Mouse (Mus musculus): ENCODE data around the gene Itga6. TPM values are rescaled to one million over a fixed set of nuclear protein-coding genes. Genes with fewer than 3 reads are reported as not detected.

Gene Itga6
- polyA plus RNA-seq, 1 experiment from 2014 or later = 93.7 TPM

DNA sequence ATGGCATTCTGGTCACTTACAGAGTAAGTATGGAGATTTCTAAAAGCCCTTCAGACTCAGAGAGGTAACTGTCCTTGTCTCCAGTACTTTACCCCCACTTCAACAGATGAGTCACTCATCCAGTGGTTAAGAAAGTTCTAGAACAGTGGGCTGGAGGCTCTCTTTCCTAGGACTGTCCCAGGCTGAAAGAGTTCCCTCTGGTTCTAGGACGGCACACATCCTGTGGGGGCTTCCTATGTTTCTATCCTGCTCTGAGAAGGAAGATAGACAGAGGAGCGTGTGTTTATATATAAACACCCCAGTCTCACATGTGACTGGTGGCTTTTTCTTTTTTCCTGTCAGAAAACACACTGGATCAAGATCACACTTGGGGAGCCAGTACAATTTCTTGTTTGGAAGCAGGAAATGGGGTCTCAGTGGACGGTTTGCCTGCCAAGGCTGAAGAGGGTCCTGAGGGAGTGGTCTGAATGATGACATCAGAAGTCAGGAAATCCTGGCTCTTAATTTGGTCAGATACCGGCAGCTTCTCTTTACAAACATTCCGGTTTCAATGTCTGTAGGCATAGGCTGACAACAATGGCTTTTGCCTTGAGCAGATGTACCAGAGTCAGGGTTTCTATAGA, 34.0 kb downstream of the Itga6 start:
- H3K4me1 ChIP-seq = peaks cover 9% of the 10 kb centered on the region
- 43% methylated on average over 5 of the region's 5 CpGs for WGBS
- peaks cover 6% of the 10 kb centered on the region; the same call in 1 of the 2 replicates for H3K27me3 ChIP-seq (ENCODE audit: insufficient read depth, poor library complexity, severe bottlenecking)
- H3K4me3 ChIP-seq = no peak overlapping the region
- H3K27ac ChIP-seq = peak overlapping the region; percentile 56; the same call in 1 of the 2 replicates
- H3K9me3 ChIP-seq = no peaks in the 10 kb centered on the region
- no peaks in the 10 kb centered on the region for H3K36me3 ChIP-seq
- no peak for DNase-seq (ENCODE audit: low spot score)

- DNase-seq (ENCODE audit: low spot score) = no peak
- Histone ChIP-seq H3K27me3 (ENCODE audit: insufficient read depth, poor library complexity, severe bottlenecking) (peaks cover 6% of the 10 kb centered on the region; the same call in 1 of the 2 replicates), H3K27ac (peak overlapping the region; percentile 56), H3K9me3 (no peaks in the 10 kb centered on the region), H3K4me3 (no peak overlapping the region), H3K4me1 (peaks cover 9% of the 10 kb centered on the region), H3K36me3 (no peaks in the 10 kb centered on the region)
- 58% methylated on average over 6 of the region's 6 CpGs for WGBS
Observed at GRCm38 (mm10) chr2:71780016-71780415, 34.6 kb downstream of the Itga6 start.

- H3K27me3 ChIP-seq (ENCODE audit: insufficient read depth, poor library complexity, severe bottlenecking) = no peaks in the 10 kb centered on the region; the same call in none of the 2 replicates
- H3K9me3 ChIP-seq = no peaks in the 10 kb centered on the region
- no peak overlapping the region for H3K4me3 ChIP-seq
- WGBS = 77% methylated on average over 3 of the region's 3 CpGs
- H3K36me3 ChIP-seq = 0 out of 2 replicates have a peak, but pooled peaks cover 2% of the 10 kb centered on the region
- no peak for DNase-seq (ENCODE audit: low spot score)
- H3K4me1 ChIP-seq = peaks cover 29% of the 10 kb centered on the region
- no peak overlapping the region for H3K27ac ChIP-seq
Observed at GRCm38 (mm10) chr2:71785260-71785659, 39.8 kb downstream of the Itga6 start.

- Histone ChIP-seq H3K4me1 (peaks cover 36% of the 10 kb centered on the region), H3K4me3 (no peak overlapping the region; the same call in 1 of the 2 replicates), H3K9me3 (no peaks in the 10 kb centered on the region), H3K27me3 (ENCODE audit: insufficient read depth, poor library complexity, severe bottlenecking) (no peaks in the 10 kb centered on the region; the same call in none of the 2 replicates), H3K36me3 (peaks cover 9% of the 10 kb centered on the region; the same call in 1 of the 2 replicates), H3K27ac (no peak overlapping the region)
- 26% methylated on average over 5 of the region's 5 CpGs for WGBS
- DNase-seq (ENCODE audit: low spot score) = no peak
Observed at GRCm38 (mm10) chr2:71786060-71786459, 40.6 kb downstream of the Itga6 start.

DNA sequence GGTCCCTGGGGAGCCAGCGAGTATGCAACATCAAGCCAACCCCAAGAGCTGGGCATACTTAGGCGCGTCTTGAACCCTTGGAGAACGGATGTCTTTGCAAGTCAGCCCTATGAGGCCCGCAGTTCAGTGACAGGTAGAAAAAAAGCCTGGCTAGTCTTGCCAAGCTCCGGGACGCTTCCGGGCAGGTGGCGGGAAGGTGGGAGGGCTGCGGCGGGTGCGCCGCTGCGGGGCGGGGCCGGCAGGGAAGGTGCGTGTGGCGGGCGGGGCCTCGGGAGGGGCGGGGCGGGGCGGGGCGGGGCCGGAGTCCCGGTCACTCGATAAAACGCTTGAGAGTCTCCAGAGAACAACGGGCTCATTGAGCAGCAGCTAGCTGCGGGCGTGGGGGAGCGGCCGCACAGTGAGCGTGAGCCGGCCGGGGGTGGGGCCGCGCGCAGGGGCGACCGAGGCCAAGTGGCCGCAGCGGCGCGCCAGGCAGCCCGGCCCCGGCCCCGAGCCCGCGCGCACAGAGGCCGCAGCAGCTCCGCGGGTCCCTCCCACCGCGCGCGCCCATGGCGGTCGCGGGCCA, 41.3 kb downstream of the Itga6 start:
- peak; percentile 92 for DNase-seq (ENCODE audit: low spot score)
- under 1% methylated on average over 61 of the region's 61 CpGs for WGBS
- H3K4me3 ChIP-seq = peak overlapping the region; percentile 91
- no peaks in the 10 kb centered on the region for H3K9me3 ChIP-seq
- no peaks in the 10 kb centered on the region; the same call in none of the 2 replicates for H3K27me3 ChIP-seq (ENCODE audit: insufficient read depth, poor library complexity, severe bottlenecking)
- H3K27ac ChIP-seq = peak overlapping the region; percentile 95
- H3K4me1 ChIP-seq = peaks cover 34% of the 10 kb centered on the region
- peaks cover 9% of the 10 kb centered on the region; the same call in 1 of the 2 replicates for H3K36me3 ChIP-seq

DNA sequence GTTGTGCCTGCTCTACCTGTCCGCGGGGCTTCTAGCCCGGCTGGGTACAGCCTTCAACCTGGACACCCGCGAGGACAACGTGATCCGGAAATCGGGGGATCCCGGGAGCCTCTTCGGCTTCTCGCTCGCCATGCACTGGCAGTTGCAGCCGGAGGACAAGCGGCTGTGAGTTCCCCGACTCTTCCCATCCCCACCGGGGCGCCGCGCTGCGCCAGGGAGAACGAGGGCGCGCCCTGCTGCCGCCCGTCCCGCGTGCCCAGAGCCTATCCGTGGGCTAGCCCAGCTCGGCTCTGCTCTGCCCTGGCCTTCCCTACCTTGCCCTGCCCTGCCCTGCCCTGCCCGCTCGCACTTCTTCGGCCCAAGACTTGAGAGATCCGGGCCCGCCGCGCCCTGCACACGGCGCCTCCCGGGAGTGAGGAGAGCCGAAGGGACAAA, 41.8 kb downstream of the Itga6 start:
- H3K9me3 ChIP-seq = no peaks in the 10 kb centered on the region
- peak; percentile 81 for DNase-seq (ENCODE audit: low spot score)
- H3K27ac ChIP-seq = peak overlapping the region; percentile 95
- H3K36me3 ChIP-seq = peaks cover 9% of the 10 kb centered on the region; the same call in 1 of the 2 replicates
- no peaks in the 10 kb centered on the region; the same call in none of the 2 replicates for H3K27me3 ChIP-seq (ENCODE audit: insufficient read depth, poor library complexity, severe bottlenecking)
- H3K4me3 ChIP-seq = peak overlapping the region; percentile 91
- peaks cover 30% of the 10 kb centered on the region for H3K4me1 ChIP-seq
- WGBS = 0% methylated on average over 40 of the region's 40 CpGs

DNA sequence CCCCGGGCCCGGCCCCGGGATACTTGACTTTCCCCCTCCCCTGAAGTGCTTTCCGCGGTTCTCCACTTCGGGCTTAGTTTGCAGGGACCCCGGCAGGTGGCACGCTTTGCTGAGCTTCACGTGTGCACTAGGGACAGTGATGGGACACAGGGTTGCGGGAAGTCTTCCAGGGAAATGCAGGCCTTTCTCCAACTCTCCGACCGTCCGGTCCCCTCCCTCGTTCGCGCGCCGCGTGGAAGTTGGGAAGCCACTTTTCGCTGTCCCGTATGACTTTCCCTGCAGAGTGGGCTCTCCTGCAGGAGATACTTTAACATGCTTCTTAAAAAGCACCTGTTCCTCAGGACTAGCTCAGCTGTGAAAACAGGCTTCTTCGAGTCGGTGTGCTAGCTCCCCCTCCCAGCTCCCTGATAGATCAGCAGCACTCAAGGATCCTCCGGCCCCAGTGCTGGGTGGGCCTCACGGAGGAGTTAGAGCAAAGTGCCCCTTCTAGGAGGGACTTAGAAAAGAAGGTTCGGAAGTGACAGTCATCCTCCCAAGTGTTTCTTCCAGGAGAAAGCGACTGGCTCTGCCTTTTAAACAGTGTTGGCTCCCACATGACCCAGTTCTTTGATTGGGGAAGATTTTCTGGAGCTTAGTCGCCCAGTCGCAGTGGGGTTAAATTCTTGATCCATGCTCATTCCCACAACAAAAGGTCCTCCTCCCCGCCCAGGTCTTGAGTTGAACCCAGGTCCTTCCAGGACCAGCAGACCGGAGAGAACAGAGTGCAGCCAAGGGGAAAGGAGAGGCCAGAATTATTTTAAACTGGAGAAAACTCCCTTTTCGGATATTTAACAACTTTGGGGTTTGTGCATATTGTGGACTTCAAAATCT, 42.4 kb downstream of the Itga6 start:
- Histone ChIP-seq H3K27ac (peak overlapping the region; percentile 95), H3K9me3 (no peaks in the 10 kb centered on the region), H3K4me3 (peak overlapping the region; percentile 91), H3K36me3 (peaks cover 9% of the 10 kb centered on the region; the same call in 1 of the 2 replicates), H3K4me1 (peaks cover 33% of the 10 kb centered on the region), H3K27me3 (ENCODE audit: insufficient read depth, poor library complexity, severe bottlenecking) (no peaks in the 10 kb centered on the region; the same call in none of the 2 replicates)
- 3% methylated on average over 32 of the region's 32 CpGs for WGBS
- DNase-seq (ENCODE audit: low spot score) = no peak

DNA sequence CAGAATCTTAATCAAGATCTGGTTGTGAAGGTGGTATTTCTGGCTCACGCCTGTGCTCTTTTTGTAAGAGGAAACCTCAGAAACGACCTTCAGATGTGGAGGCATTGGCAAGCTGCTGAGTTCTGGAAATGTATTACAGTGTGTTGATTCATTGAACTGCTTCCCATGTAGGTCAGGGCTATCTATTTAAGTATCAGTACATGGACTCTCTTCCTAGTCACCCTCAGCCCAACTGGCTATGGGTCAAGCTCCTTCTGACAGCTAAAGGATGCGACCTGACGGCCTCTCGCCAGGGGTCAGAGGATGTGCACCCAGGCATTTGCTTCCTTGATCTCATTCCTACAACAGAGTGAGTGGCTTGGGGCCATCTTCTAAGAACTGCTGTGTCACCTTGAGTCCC, 45.3 kb downstream of the Itga6 start:
- Histone ChIP-seq H3K27ac (no peak overlapping the region), H3K4me3 (no peak overlapping the region), H3K27me3 (ENCODE audit: insufficient read depth, poor library complexity, severe bottlenecking) (no peaks in the 10 kb centered on the region; the same call in 1 of the 2 replicates), H3K36me3 (peaks cover 9% of the 10 kb centered on the region; the same call in 1 of the 2 replicates), H3K4me1 (peaks cover 56% of the 10 kb centered on the region), H3K9me3 (no peaks in the 10 kb centered on the region)
- DNase-seq (ENCODE audit: low spot score) = no peak
- 77% methylated on average over 5 of the region's 5 CpGs for WGBS

- Histone ChIP-seq H3K9me3 (no peaks in the 10 kb centered on the region), H3K27ac (no peak overlapping the region), H3K4me1 (peaks cover 56% of the 10 kb centered on the region), H3K4me3 (no peak overlapping the region), H3K36me3 (peaks cover 9% of the 10 kb centered on the region; the same call in 1 of the 2 replicates), H3K27me3 (ENCODE audit: insufficient read depth, poor library complexity, severe bottlenecking) (no peaks in the 10 kb centered on the region; the same call in 1 of the 2 replicates)
- WGBS = 84% methylated on average over 2 of the region's 2 CpGs
- DNase-seq (ENCODE audit: low spot score) = no peak
Observed at GRCm38 (mm10) chr2:71791203-71791602, 45.8 kb downstream of the Itga6 start.

DNA sequence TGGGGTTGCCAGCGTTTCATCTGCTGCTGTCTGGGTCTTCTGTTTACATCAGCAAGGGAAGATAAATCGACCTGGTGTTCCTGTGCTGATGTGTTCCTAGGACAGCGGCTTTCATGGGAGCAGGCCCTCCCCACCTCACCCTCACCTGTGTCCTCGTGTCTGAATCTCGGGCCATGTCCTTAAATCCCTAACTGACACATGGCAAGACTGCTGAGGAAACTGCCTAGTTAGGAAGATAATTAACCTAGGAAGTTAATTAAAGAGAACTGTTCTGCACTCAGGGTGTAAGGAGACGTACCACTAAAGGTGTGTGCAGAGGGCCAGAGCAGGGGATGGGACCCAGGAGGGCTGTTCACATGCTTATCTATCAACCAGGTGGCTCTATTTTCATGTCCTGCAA, 48.7 kb downstream of the Itga6 start:
- Histone ChIP-seq H3K4me1 (peaks cover 40% of the 10 kb centered on the region), H3K27me3 (ENCODE audit: insufficient read depth, poor library complexity, severe bottlenecking) (no peaks in the 10 kb centered on the region), H3K9me3 (no peaks in the 10 kb centered on the region), H3K36me3 (peaks cover 9% of the 10 kb centered on the region; the same call in 1 of the 2 replicates), H3K27ac (no peak overlapping the region; the same call in 1 of the 2 replicates), H3K4me3 (peak overlapping the region; percentile 22; the same call in 1 of the 2 replicates)
- WGBS = 41% methylated on average over 6 of the region's 6 CpGs
- DNase-seq (ENCODE audit: low spot score) = no peak

- no peak overlapping the region for H3K27ac ChIP-seq
- H3K27me3 ChIP-seq (ENCODE audit: insufficient read depth, poor library complexity, severe bottlenecking) = no peaks in the 10 kb centered on the region
- no peak overlapping the region for H3K4me3 ChIP-seq
- 68% methylated on average over 6 of the region's 6 CpGs for WGBS
- H3K4me1 ChIP-seq = peaks cover 45% of the 10 kb centered on the region
- peak; percentile 63 for DNase-seq (ENCODE audit: low spot score)
- peaks cover 2% of the 10 kb centered on the region; the same call in 1 of the 2 replicates for H3K36me3 ChIP-seq
- no peaks in the 10 kb centered on the region for H3K9me3 ChIP-seq
Observed at GRCm38 (mm10) chr2:71796787-71797186, 51.4 kb downstream of the Itga6 start.

DNA sequence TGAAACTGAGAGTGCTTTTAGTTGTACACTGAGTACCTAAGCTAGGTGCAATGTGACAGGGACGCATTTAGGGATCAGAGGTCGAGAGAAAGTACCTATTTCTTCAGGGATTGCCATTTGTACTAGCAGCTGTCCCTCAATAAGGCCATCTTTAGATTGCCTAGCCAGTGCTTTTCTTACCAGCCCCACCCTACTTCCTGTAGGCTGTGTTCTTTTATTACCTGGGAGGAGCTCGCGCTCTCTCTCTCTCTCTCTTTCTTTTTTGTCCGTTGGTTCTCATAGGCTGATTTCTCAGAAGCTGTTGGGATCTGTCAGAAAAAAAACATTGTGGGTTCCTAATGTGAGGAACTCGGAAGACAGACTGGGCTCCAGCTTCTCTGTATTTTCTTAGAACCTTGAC, 55.4 kb downstream of the Itga6 start:
- no peak overlapping the region for H3K27ac ChIP-seq
- H3K27me3 ChIP-seq (ENCODE audit: insufficient read depth, poor library complexity, severe bottlenecking) = no peaks in the 10 kb centered on the region
- H3K4me3 ChIP-seq = no peak overlapping the region
- WGBS = 79% methylated on average over 6 of the region's 6 CpGs
- peaks cover 50% of the 10 kb centered on the region for H3K4me1 ChIP-seq
- H3K36me3 ChIP-seq = peaks cover 2% of the 10 kb centered on the region; the same call in 1 of the 2 replicates
- no peaks in the 10 kb centered on the region for H3K9me3 ChIP-seq
- no peak for DNase-seq (ENCODE audit: low spot score)

Data from heart, embryonic 10.5 days (tissue).